Mouse (Mus musculus) thymus, adult 2 months (tissue): ENCODE data around the gene Btbd16.

ENCODE experiments used
- CTCF ChIP-seq: fragments of 200-500 bp; IDR thresholded peaks from 2 replicates; pipeline ENCODE4 v1.5.1; 2012; ENCODE audit warnings: mild to moderate bottlenecking, control low read depth, low read length, moderate library complexity, borderline replicate concordance; ENCODE audit not compliant: control insufficient read depth, poor library complexity, insufficient read depth; ENCODE audit errors: extremely low read depth
- POLR2A ChIP-seq: fragments of 200-500 bp; IDR thresholded peaks from 2 replicates; pipeline ENCODE4 v1.6.1; 2012; ENCODE audit warnings: mild to moderate bottlenecking, low read length, control low read depth, moderate library complexity; ENCODE audit not compliant: control insufficient read depth, poor library complexity, insufficient read depth; ENCODE audit errors: extremely low read depth

GRCm38 (mm10) chr7:130788950-130789349, 15.1 kb downstream of the Btbd16 start:
- TF ChIP-seq POLR2A (no peak), CTCF (no peak)
